Mouse (Mus musculus) c-Kit-positive CD71-positive TER-119-positive erythroid progenitor cells, embryonic 14.5 days (primary cell): ENCODE measurements around the gene Krtap4-16.
"Not testable (repeated sequence)": the region's sequence is repeated elsewhere in the genome, so short reads cannot be mapped to it uniquely, and the experiment has no call there.

ENCODE experiments used
- DNase-seq: peaks from one replicate; pipeline ENCODE4 v3.0.0-alpha.2; 2013; ENCODE audit warnings: low spot score

Krtap4-16 gene

GRCm38 (mm10) chr11:99851508-99851907 lies at the start of gene Krtap4-16:
TSS of gene Krtap4-16 (minus strand) at chr11:99851608.
- no peak for DNase-seq

GRCm38 (mm10) chr11:99878887-99879286 lies 27.5 kb upstream of the Krtap4-16 start, which contains the start of gene Gm11567:
TSS of gene Gm11567 (plus strand) at chr11:99879187.
- DNase-seq = not testable (repeated sequence)

GRCm38 (mm10) chr11:99873089-99873488 lies 21.7 kb upstream of the Krtap4-16 start, which contains the start of gene Krtap9-1:
TSS of gene Krtap9-1 (plus strand) at chr11:99873389.
- not testable (repeated sequence) for DNase-seq

GRCm38 (mm10) chr11:99864176-99864575 lies 12.8 kb upstream of the Krtap4-16 start, which contains the start of gene Gm11559:
TSS of gene Gm11559 (plus strand) at chr11:99864476.
- DNase-seq = not testable (repeated sequence)

GRCm38 (mm10) chr11:99858761-99859160 lies 7.4 kb upstream of the Krtap4-16 start:
- no peak for DNase-seq

- no peak for DNase-seq
Observed at GRCm38 (mm10) chr11:99857617-99858016, 6.2 kb upstream of the Krtap4-16 start, which contains the start of gene Gm11568. TSS of gene Gm11568 (plus strand) at chr11:99857917.

- DNase-seq = no peak
Observed at GRCm38 (mm10) chr11:99854121-99854520, 2.7 kb upstream of the Krtap4-16 start.

GRCm38 (mm10) chr11:99846746-99847145 lies 4.7 kb downstream of the Krtap4-16 start:
- DNase-seq = no peak

- no peak for DNase-seq
Observed at GRCm38 (mm10) chr11:99842185-99842584, 9.2 kb downstream of the Krtap4-16 start.

GRCm38 (mm10) chr11:99837966-99838365 lies 13.4 kb downstream of the Krtap4-16 start, which contains the start of gene 2300003K06Rik:
TSS of gene 2300003K06Rik (minus strand) at chr11:99838066.
- no peak for DNase-seq

- DNase-seq = not testable (repeated sequence)
Observed at GRCm38 (mm10) chr11:99815566-99815965, 35.8 kb downstream of the Krtap4-16 start, which contains the start of gene Gm11564. TSS of gene Gm11564 (minus strand) at chr11:99815666.

GRCm38 (mm10) chr11:99809792-99810191 lies 41.6 kb downstream of the Krtap4-16 start, which contains the start of gene Krtap4-13:
TSS of gene Krtap4-13 (minus strand) at chr11:99809892.
- not testable (repeated sequence) for DNase-seq

GRCm38 (mm10) chr11:99804346-99804745 lies 47.1 kb downstream of the Krtap4-16 start, which contains the start of gene Gm11554:
TSS of gene Gm11554 (minus strand) at chr11:99804446.
- not testable (repeated sequence) for DNase-seq
